Comparison of ENCODE assay signal across 9 mouse cellular contexts in genomic region chr6:135144516-135144915, GRCm38 (mm10). TPM values are rescaled to one million over a fixed set of nuclear protein-coding genes. Genes with fewer than 3 reads are reported as not detected.
DNase-seq lines count a peak whose midpoint lies in the region; TF ChIP-seq lines count a peak whose summit lies in the region.
"Had no signal": no experiment of that assay in that cellular context is flagged by ENCODE, and none has a peak within 500 bp of the region (broad histone marks: within the 10 kb centered on the region; RNA-seq: fewer than 3 reads in every experiment).

No protein-coding gene starts in this region.

- no peak overlapping the region for H3K27ac ChIP-seq in gastrocnemius, adult 2 months
- H3K27ac ChIP-seq: lung, embryonic 15.5 days had no signal

- intact Hi-C loops in gastrocnemius, adult 2 months (cut with DNase I) = loop anchor here (1.0 to 10.0 kb wide), 3 partner anchors 57 to 230 kb away; no protein-coding TSS in a partner anchor
- intact Hi-C loops in left cerebral cortex, postnatal 14 days (cut with DNase I) = loop anchor here (1.0 to 5.0 kb wide), 2 partner anchors 57 to 117 kb away; no protein-coding TSS in a partner anchor

- peak; percentile 75 for TF ChIP-seq CTCF in gastrocnemius, adult 2 months (IDR thresholded peaks at IDR 0.05)

- H3K4me3 ChIP-seq in gastrocnemius, adult 2 months = no peak overlapping the region
- H3K4me3 ChIP-seq: lung, embryonic 15.5 days had no signal

- DNase-seq in gastrocnemius, adult 2 months = no peak
- DNase-seq in gastrocnemius, postnatal 25 days = no peak
- DNase-seq in right cerebral cortex, adult 2 months (ENCODE audit: low spot score in 2 of 2) = peak; percentile 34 to 53
- no peak for DNase-seq in right cerebral cortex, postnatal 25 days
- DNase-seq in c-Kit-positive CD71-positive TER-119-negative erythroid progenitor cells, embryonic 14.5 days (ENCODE audit: low read depth) = peak; percentile 42
- DNase-seq in left cerebral cortex, postnatal 14 days (ENCODE audit: low spot score in 2 of 2) = peak; percentile 58 to 59
- DNase-seq in retina, postnatal 1 day = peak; percentile 54
- DNase-seq in T-cell, adult 2 months (ENCODE audit: low spot score) = no peak

RNA-seq across cellular contexts. Expression of gene Gprc5d, which starts 26.4 kb away (rescaled TPM):
- total RNA-seq in gastrocnemius, adult 2 months (2021) = not detected
- not detected for total RNA-seq in gastrocnemius, postnatal 25 days (2021)
- total RNA-seq in left cerebral cortex, postnatal 14 days (2021) = not detected

RNA-seq across cellular contexts. Expression of gene Fam234b, which starts 53.3 kb away (rescaled TPM):
- 1 to 10 TPM; 2.7 to 3.8 TPM for total RNA-seq in gastrocnemius, adult 2 months (2021)
- total RNA-seq in gastrocnemius, postnatal 25 days (2021) = 1 to 10 TPM; 3.4 to 3.9 TPM
- 100 to 1,000 TPM; 118 to 124 TPM for total RNA-seq in left cerebral cortex, postnatal 14 days (2021)

RNA-seq across cellular contexts. Expression of gene Hebp1, which starts 53.3 kb away (rescaled TPM):
- 10 to 100 TPM in 1 of 2 experiments, 1 to 10 TPM in 1; 3.8 to 10.3 TPM for total RNA-seq in gastrocnemius, adult 2 months (2021)
- total RNA-seq in gastrocnemius, postnatal 25 days (2021) = 10 to 100 TPM in 1 of 2 experiments, 1 to 10 TPM in 1; 4.8 to 10.2 TPM
- 10 to 100 TPM; 38.5 to 41.6 TPM for total RNA-seq in left cerebral cortex, postnatal 14 days (2021)

Comparison
In these comparisons a context has a peak if more than half of its experiments do, and no peak if none do; other contexts are left out.
1. DNase-seq: peak in right cerebral cortex, adult 2 months (2 of 2), c-Kit-positive CD71-positive TER-119-negative erythroid progenitor cells, embryonic 14.5 days (single experiment), left cerebral cortex, postnatal 14 days (2 of 2) and retina, postnatal 1 day (single experiment); none in gastrocnemius, adult 2 months (single experiment), gastrocnemius, postnatal 25 days (single experiment), right cerebral cortex, postnatal 25 days (single experiment) and T-cell, adult 2 months (single experiment).
2. RNA of gene Fam234b, which starts 53.3 kb away (total RNA-seq): 118 to 124 TPM in left cerebral cortex, postnatal 14 days; 3.4 to 3.9 TPM in gastrocnemius, postnatal 25 days and 2.7 to 3.8 TPM in gastrocnemius, adult 2 months; every median in the first group is over 10 times any median in the second.